Mouse (Mus musculus) cerebellum, postnatal 14 days (tissue): ENCODE results near the gene Dhh.

ENCODE experiments used
- DNase-seq, 2 experiments: peaks; one replicate each; pipeline ENCODE4 v3.0.0; 2021; ENCODE audit warnings: mixed read lengths in 2 of 2

Dhh gene

GRCm38 (mm10) chr15:98871070-98871915 lies 27.0 kb downstream of the Dhh start, which contains the start of gene Kmt2d:
Gene Kmt2d (minus strand): TSS chr15:98871204.
- peak; percentile 46 to 59 for DNase-seq

DNA sequence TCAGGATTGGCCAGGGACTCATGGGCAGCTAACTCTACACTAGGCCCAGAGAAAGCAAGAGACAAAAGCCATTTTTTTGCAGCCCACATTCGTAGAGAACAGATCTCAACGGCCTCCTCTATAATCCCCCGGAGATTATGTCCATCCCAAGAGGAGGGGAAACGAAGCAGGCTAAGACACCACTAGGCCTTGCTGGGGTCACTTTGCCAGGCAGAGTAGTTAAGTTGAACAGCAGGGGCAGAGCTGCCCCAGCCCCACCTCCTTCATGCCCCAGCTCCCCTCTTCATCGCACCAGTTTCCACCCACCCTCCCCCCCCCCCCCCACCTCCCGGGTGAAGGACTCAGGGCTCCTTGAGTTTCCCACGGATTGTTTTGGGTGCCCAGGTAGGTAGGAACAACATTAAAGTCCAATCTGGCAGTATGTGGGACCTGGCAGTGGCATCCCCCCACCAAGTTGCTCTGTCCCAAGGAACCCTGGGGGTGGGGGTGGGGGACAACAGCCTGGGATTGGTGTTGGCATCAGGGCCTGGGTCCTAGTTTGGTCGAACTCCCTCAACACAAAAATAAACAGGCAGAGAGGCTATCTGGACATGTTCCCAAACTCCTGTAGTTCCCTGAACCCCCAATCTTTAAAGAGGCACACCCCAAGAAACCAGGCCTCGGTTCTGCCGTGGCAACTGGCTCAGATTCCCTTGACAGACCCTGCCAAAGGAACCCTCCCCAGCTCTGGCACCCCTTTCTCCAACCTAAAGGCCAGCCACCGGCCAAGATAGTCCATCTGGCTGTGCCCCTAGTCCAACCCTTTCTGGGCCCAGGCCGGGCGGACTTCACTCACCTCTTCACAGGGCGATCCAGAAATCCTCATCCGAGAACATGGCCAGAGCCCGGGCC lies 27.9 kb downstream of the Dhh start:
- DNase-seq, result peak; percentile 79 to 81

GRCm38 (mm10) chr15:98869342-98870178 lies 28.8 kb downstream of the Dhh start:
- DNase-seq, result peak in 1 of 2 experiments; percentile 42

DNA sequence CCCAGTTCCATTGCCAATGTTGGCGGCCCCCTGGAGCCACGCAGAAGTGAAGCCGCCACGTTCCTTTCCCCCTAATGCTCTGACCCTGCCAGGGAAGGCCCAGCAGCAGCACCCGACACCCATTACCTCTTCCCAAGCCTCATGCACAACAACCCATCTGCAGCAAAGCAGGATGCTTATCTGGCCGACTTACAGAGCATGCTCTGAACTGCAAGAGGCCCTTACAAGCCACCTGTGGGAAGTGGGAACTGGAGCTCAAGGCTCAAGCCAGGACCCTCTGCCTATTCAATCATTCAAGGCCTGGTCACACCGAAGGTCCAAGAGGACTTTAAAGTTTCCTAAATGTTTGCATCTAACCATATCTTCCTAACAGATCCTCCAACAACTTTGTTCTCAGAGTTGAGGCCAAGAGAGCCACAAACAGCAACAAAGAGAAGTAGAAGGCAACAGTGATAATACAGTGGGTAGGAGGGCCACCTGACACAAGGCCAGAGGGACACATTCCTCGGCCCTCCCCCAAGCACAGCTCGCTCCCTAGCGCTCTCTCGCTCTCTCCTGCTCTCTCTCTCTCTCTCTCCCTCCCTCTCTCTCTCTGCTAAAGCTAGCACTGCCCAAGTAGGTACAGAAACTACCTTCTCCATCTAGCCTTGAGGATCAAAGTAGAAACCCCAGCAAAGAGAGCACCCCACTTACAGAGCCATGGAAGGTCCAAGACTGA lies 29.8 kb downstream of the Dhh start:
- no peak for DNase-seq

DNA sequence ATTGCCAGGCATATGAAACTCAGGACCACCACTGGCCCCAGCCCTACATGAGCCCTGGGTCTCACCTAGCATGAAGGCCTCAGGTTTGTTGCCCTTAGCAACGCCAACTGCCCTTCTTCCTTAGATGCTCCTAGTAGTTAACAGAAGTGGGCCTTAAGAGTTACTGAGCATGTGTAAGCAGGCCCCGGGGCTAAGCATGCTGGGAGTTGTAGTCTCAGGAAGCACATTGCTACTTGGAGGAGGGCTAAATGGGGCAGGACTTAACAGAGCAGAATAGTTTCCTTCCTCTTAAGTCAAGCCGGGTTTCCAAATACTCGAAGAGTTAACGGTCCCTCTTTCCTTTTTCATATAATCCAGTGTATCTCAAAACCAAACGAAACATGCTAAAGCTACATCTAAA lies 31.0 kb downstream of the Dhh start:
- peak; percentile 36 to 50 for DNase-seq

- no peak for DNase-seq
Observed at GRCm38 (mm10) chr15:98866501-98866900, 31.8 kb downstream of the Dhh start.

GRCm38 (mm10) chr15:98865771-98866170 lies 32.6 kb downstream of the Dhh start:
- DNase-seq, result no peak

- DNase-seq, result peak in 1 of 2 experiments; percentile 15
Observed at GRCm38 (mm10) chr15:98864951-98865350, 33.4 kb downstream of the Dhh start.

- no peak for DNase-seq
Observed at GRCm38 (mm10) chr15:98863451-98863958, 34.8 kb downstream of the Dhh start.

GRCm38 (mm10) chr15:98861701-98862410 lies 36.5 kb downstream of the Dhh start:
- DNase-seq, result peak in 1 of 2 experiments; percentile 41

GRCm38 (mm10) chr15:98860921-98861320 lies 37.4 kb downstream of the Dhh start:
- no peak for DNase-seq

GRCm38 (mm10) chr15:98859319-98860043 lies 38.9 kb downstream of the Dhh start:
- DNase-seq, result no peak

GRCm38 (mm10) chr15:98854214-98854613 lies 44.1 kb downstream of the Dhh start:
- DNase-seq, result no peak

GRCm38 (mm10) chr15:98853161-98853937 lies 45.0 kb downstream of the Dhh start:
- peak in 1 of 2 experiments; percentile 27 for DNase-seq

- no peak for DNase-seq
Observed at GRCm38 (mm10) chr15:98852733-98853132, 45.6 kb downstream of the Dhh start.

DNA sequence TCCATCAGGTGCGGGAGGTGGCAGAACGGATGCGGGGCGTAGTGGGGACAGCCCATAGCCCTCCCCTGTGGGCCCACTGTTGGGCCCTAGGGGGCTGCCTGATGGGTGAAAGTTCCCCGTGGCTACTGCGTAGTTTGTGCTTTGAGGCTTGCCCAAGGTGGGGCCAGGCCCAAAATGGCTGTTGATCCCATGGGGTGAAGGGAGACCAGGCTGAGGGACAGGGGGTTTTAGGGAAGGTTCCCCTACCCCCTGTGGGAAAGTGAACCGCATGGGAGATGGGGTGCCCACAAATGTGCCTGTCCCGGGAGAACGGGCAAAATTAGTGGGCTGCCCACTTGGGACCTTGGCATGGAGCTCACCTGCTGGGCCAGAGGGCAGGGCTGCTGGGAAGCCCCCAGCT lies 46.3 kb downstream of the Dhh start:
- DNase-seq, result no peak

DNA sequence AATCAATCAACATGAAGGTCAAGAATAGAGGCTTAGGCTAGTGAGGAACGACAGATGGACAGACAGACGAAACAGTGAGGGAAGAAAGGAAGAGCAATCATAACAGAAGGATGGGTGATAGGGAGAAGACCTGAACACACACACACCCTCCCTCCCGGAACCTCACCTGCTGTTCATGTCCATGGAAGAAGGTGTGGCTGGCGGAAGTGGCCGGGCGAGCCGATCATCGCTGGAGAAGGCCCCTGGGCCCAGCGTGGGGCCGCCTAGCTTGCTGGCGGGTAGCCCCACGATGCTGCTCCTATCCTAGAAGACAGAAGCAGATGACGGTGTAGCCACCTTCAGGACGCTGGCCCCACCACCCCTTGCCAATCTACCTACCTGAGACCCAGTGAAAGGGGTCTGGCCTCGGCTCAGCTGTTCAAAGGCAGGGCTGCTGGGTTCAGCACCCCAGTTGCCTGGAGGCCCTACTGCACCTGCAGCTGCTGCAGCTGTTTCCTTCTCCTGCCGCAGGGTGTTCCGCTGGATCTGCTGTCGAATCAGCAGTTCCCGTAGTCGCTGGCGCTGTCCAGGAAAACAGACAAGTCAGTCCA lies 47.0 kb downstream of the Dhh start:
- DNase-seq, result no peak

DNA sequence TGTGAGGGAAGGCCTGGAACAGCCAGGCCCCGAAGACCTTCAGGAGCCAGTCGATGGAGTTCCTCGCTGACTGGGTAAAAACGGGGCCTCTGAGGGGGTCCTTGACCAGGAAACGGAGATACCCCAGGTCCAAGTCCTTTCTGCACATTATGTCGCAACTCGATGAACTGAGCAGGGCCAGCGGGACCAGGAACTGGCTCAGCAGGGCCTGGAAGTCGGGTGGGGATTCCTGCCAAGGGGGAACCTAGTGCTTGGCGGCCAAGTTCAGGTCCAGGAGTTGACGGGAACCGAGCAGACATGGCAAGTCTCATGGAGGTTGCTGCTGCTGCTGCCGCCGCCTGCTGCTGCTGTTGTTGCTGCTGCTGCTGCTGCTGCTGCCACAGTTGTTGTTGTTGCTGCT lies 47.7 kb downstream of the Dhh start:
- DNase-seq, result no peak

DNA sequence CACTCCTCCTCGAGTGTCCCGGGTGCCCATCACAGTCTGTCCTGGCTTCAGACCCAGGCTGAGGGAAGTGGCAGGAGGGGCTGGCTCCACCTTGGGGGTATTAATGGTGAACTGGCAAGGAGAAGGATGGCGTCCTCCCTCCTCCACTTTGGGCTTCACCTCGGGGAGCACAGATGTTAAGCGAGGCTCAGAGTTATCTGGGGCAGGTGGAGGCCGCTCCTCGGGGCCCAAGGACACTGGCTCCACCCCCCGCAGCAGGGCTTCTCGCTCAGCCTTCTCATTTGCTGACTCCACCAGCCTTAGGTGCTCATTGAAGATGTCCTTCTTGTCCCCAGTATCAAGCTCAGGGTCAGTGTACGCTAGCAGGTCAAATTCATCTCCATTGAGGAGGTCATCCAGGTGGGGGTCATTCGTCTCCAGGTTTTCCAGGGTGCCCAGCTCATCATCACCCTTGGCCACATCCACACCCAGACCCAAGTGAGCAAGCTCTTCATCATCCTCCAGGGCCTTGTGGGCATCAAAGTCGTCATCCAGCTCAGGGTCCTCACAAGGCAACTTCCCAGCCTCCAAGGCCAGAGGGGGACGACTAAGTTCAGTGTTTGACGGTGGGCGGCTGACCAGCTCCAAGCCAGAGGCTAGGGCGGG lies 48.3 kb downstream of the Dhh start:
- DNase-seq, result no peak
